Mouse (Mus musculus) myocyte (in vitro differentiated cells): ENCODE results near the gene Ninj2.

ENCODE experiments used
- POLR2A ChIP-seq: IDR thresholded peaks from one replicate; pipeline ENCODE4 v1.6.1; 2011; ENCODE audit warnings: low read depth, mild to moderate bottlenecking, control low read depth, moderate library complexity; ENCODE audit not compliant: insufficient read length
- USF1 ChIP-seq: IDR thresholded peaks from one replicate; pipeline ENCODE4 v1.6.1; 2011; ENCODE audit warnings: low read depth, mild to moderate bottlenecking, control low read depth, moderate library complexity

GRCm38 (mm10) chr6:120196837-120197236 is 103.7 kb downstream of the Ninj2 start:
- TF ChIP-seq POLR2A (no peak), USF1 (no peak)
